Mouse (Mus musculus): Measurements from ENCODE around the gene Lin7c. TPM values are rescaled to one million over a fixed set of nuclear protein-coding genes. Genes with fewer than 3 reads are reported as not detected.

The Lin7c gene
- total RNA-seq, 2 experiments from 2014 or later, result 74.8 to 83.4 TPM

GRCm38 (mm10) chr2:109917496-109918413 lies 27.1 kb downstream of the Lin7c start, which contains the start of gene Lgr4:
TSS of gene Lgr4 (plus strand) at chr2:109917647.
- peak; percentile 90 to 91 for DNase-seq (ENCODE audit: extremely low spot score in 1 of 2, low spot score in 2 of 2)
- peak within 1 kb of the TSS; percentile 88 for H3K4me3 ChIP-seq
- H3K27ac ChIP-seq, result peak within 1 kb of the TSS; percentile 86
- intact Hi-C loops (cut with DNase I), result loop anchor here (1.0 to 10.0 kb wide), 2 partner anchors 100 to 447 kb away; partner anchors contain the start of genes Ccdc34 and Fibin
- no peak; the same call in 1 of the 2 replicates for TF ChIP-seq CTCF (IDR thresholded peaks at IDR 0.05)

GRCm38 (mm10) chr2:109918592-109919262 lies 28.1 kb downstream of the Lin7c start:
- intact Hi-C loops (cut with DNase I), result loop anchor here (10.0 kb wide), 1 partner anchor 446 kb away; the partner anchor contains the start of gene Fibin
- no peak for TF ChIP-seq CTCF (IDR thresholded peaks at IDR 0.05)
- DNase-seq (ENCODE audit: extremely low spot score in 1 of 2, low spot score in 2 of 2), result peak in 1 of 2 experiments; percentile 18
- Histone ChIP-seq H3K4me3 (peak overlapping the region; percentile 88), H3K27ac (0 out of 2 replicates have a peak overlapping the region, but pooled peaks have one; percentile 86)

- TF ChIP-seq CTCF (IDR thresholded peaks at IDR 0.05), result no peak
- no peak overlapping the region for H3K4me3 ChIP-seq
- intact Hi-C loops (cut with DNase I), result no loop called here
- no peak overlapping the region for H3K27ac ChIP-seq
- no peak for DNase-seq (ENCODE audit: extremely low spot score in 1 of 2, low spot score in 2 of 2)
Observed at GRCm38 (mm10) chr2:109920471-109920870, 29.8 kb downstream of the Lin7c start.

GRCm38 (mm10) chr2:109921298-109922035 lies 30.8 kb downstream of the Lin7c start:
- no peak for TF ChIP-seq CTCF (IDR thresholded peaks at IDR 0.05)
- no peak overlapping the region for H3K4me3 ChIP-seq
- no peak overlapping the region for H3K27ac ChIP-seq
- intact Hi-C loops (cut with DNase I), result no loop called here
- no peak for DNase-seq (ENCODE audit: extremely low spot score in 1 of 2, low spot score in 2 of 2)

- H3K4me3 ChIP-seq, result no peak overlapping the region
Observed at GRCm38 (mm10) chr2:109922306-109922705, 31.7 kb downstream of the Lin7c start.

GRCm38 (mm10) chr2:109923031-109923430 lies 32.4 kb downstream of the Lin7c start:
- DNase-seq (ENCODE audit: extremely low spot score in 1 of 2, low spot score in 2 of 2), result no peak
- intact Hi-C loops (cut with DNase I), result no loop called here
- Histone ChIP-seq H3K4me3 (no peak overlapping the region), H3K27ac (no peak overlapping the region)
- no peak for TF ChIP-seq CTCF (IDR thresholded peaks at IDR 0.05)

More at GRCm38 (mm10) chr2:109922306-109922705, 31.7 kb downstream of the Lin7c start:
- H3K27ac ChIP-seq, result no peak overlapping the region
- no peak for DNase-seq (ENCODE audit: extremely low spot score in 1 of 2, low spot score in 2 of 2)
- intact Hi-C loops (cut with DNase I), result no loop called here
- no peak for TF ChIP-seq CTCF (IDR thresholded peaks at IDR 0.05)

- no peak for DNase-seq (ENCODE audit: extremely low spot score in 1 of 2, low spot score in 2 of 2)
- H3K27ac ChIP-seq, result no peak overlapping the region
- TF ChIP-seq CTCF (IDR thresholded peaks at IDR 0.05), result no peak
- intact Hi-C loops (cut with DNase I), result no loop called here
- no peak overlapping the region for H3K4me3 ChIP-seq
Observed at GRCm38 (mm10) chr2:109923945-109924344, 33.3 kb downstream of the Lin7c start.

GRCm38 (mm10) chr2:109926984-109927383 lies 36.3 kb downstream of the Lin7c start:
- Histone ChIP-seq H3K27ac (no peak overlapping the region), H3K4me3 (no peak overlapping the region)
- intact Hi-C loops (cut with DNase I), result no loop called here
- DNase-seq (ENCODE audit: extremely low spot score in 1 of 2, low spot score in 2 of 2), result no peak
- TF ChIP-seq CTCF (IDR thresholded peaks at IDR 0.05), result no peak

- no peak overlapping the region for H3K4me3 ChIP-seq
- TF ChIP-seq CTCF (IDR thresholded peaks at IDR 0.05), result no peak
- intact Hi-C loops (cut with DNase I), result no loop called here
- no peak for DNase-seq (ENCODE audit: extremely low spot score in 1 of 2, low spot score in 2 of 2)
- no peak overlapping the region for H3K27ac ChIP-seq
Observed at GRCm38 (mm10) chr2:109927446-109927845, 36.8 kb downstream of the Lin7c start.

GRCm38 (mm10) chr2:109927876-109928275 lies 37.2 kb downstream of the Lin7c start:
- Histone ChIP-seq H3K27ac (no peak overlapping the region), H3K4me3 (no peak overlapping the region)
- intact Hi-C loops (cut with DNase I), result no loop called here
- DNase-seq (ENCODE audit: extremely low spot score in 1 of 2, low spot score in 2 of 2), result no peak
- no peak for TF ChIP-seq CTCF (IDR thresholded peaks at IDR 0.05)

GRCm38 (mm10) chr2:109928791-109929190 lies 38.1 kb downstream of the Lin7c start:
- DNase-seq (ENCODE audit: extremely low spot score in 1 of 2, low spot score in 2 of 2), result no peak
- Histone ChIP-seq H3K27ac (no peak overlapping the region), H3K4me3 (no peak overlapping the region)
- intact Hi-C loops (cut with DNase I), result no loop called here
- TF ChIP-seq CTCF (IDR thresholded peaks at IDR 0.05), result no peak

All from left cerebral cortex, adult 2 months (tissue).